Mouse (Mus musculus): ENCODE data around the gene Lbhd1. TPM values are rescaled to one million over a fixed set of nuclear protein-coding genes. Genes with fewer than 3 reads are reported as not detected.

Gene Lbhd1
- 1.7 TPM in 1 of 2 replicates, not detected in the other for polyA plus RNA-seq (2012; ENCODE audit: low replicate concordance)

GRCm38 (mm10) chr19:8883616-8884015, at the start of gene Lbhd1, which contains the start of gene Gm49403:
Gene Lbhd1, plus strand, starts transcription at chr19:8883732.
Gene Gm49403, plus strand, starts transcription at chr19:8883930.

DNA sequence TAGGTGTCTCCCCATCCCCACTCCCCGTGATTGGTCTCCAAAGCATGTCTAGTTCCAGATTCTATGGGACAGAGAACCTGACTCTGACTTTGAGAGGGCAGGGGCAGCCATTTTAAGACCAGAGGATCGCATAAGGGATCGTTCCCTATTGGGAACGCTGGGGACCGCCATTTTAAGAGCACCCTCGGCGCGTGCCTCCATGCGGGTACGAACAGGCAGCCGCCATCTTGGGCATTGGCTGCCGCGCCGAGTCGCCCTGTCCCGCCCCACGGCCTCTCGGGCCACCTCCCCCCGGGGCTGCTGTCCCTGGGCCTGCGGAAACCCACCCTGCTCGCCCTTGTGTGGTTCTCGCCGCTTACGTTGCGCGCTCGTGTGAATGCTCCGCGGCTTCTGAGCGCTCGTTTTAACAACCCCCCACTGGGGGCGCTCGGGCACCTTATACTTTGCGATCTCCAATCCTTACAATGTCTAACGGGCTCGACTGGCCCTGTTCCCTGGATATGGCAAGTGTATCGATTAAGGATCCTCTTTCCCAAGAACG, 46.2 kb upstream of the Lbhd1 start, which contains the start of gene Bscl2:
Bscl2 (plus strand) TSS at position 217 of the 541 bp plus-strand sequence.

GRCm38 (mm10) chr19:8839103-8839907, 44.2 kb upstream of the Lbhd1 start, which contains the start of gene Gng3:
Gene Gng3, minus strand, starts transcription at chr19:8839194.

DNA sequence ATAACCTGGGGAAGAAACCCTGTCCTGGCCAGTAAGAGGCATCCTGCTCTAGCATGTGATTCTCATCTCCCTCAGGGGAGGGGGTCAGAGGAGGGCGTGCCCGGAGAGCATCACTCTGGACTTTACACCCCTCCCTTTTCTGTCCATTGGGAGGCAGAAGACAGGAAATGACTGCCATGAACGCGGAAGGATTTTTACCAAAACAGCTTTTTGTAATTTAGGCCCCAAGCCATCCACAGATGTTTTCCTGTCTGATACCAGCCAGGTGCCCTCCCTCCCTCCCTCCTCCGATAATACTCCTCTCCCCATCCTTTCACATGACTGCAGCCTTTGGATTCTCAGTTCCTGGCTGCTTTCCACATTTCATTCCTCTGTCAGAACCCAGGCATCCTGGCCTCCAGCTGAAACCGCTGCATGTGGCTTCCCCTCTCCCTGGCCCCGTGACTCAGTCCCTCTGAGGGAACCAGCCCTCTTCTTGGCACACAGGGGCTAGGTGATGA, 33.1 kb upstream of the Lbhd1 start, which contains the start of gene Lrrn4cl:
Lrrn4cl (plus strand) TSS at position 367 of the 500 bp plus-strand sequence.

DNA sequence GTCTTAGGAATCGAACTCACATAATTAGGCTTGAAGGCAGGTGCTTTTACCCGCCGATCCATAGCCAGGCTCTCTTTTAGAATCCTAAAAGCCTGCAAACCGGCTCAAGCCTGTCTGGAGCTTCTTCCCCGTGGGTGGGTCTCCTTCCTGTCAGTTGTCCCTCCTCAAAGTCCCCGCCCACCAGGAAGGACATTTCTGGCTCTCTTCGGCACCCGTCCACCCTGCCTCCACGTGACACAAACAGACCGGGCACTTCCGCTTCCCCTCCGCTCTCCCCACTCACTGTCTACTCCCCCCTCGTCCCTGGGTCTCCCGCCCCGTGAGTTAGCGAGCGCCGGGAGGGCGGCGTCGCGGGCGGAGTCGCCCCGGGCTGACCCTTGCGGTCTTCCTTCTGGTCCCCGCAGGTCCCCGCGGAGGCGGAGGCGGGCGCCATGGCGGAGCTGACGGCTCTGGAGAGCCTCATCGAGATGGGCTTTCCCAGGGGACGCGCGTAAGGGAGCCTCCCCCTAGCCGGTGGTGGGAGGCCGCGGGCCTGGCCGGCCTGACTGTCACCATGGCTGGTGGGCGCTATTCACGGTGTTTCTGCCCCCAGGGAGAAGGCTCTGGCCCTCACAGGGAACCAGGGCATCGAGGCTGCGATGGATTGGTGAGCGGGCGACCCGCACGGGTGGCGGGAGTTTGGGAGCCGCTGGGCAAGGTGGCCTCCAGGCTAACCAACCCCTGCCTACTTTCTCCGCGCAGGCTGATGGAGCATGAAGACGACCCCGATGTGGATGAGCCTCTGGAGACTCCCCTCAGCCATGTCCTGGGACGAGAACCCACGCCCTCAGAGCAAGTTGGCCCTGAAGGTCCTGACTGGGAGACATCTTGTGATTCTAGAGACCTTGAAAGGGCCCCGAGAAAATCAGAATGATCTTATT, 12.0 kb upstream of the Lbhd1 start, which contains the start of gene Ubxn1:
Ubxn1 (plus strand) TSS at position 230 of the 920 bp plus-strand sequence.

DNA sequence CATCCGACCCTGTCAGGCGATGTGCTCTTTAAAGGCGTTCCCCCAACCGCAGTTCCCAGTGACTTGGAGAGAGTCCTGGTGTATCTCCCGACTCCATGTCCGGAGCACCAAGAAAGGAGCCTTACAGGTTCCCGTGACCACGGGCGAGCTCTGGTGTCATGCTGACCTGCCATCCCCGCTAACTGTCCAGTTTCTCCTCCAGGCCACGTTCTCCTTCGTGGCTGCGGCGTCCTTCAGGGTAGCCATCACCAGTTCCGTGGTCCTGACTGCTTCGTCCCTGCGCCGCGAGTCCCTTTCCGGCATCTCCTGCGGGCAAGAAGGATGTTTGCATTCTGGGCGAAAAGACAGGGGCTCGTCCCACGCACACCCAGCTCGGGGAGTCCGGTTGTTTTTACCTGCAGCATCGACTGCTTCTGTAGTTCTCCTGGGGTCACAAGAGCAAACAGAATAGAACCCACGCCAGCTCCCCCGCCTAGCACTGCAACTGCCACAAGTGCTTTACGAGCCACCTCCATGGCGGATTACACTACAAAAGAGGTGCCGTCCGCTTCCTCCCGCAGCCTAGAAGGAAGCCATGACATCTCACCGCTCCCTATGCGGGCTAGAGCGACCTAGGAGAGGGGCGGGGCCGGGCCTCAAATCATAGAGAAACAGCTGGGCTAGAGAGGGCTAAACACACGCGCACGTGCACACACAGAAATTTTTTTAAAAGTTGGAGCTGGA, 3.1 kb upstream of the Lbhd1 start, which contains the start of gene Uqcc3:
Uqcc3 (minus strand) TSS at position 613 of the 723 bp plus-strand sequence.

GRCm38 (mm10) chr19:8888511-8889385, 5.2 kb downstream of the Lbhd1 start, which contains the start of the genes 1810009A15Rik and Gm49416:
Gene 1810009A15Rik, plus strand, starts transcription at chr19:8888853.
Gene Gm49416, plus strand, starts transcription at chr19:8888926.

DNA sequence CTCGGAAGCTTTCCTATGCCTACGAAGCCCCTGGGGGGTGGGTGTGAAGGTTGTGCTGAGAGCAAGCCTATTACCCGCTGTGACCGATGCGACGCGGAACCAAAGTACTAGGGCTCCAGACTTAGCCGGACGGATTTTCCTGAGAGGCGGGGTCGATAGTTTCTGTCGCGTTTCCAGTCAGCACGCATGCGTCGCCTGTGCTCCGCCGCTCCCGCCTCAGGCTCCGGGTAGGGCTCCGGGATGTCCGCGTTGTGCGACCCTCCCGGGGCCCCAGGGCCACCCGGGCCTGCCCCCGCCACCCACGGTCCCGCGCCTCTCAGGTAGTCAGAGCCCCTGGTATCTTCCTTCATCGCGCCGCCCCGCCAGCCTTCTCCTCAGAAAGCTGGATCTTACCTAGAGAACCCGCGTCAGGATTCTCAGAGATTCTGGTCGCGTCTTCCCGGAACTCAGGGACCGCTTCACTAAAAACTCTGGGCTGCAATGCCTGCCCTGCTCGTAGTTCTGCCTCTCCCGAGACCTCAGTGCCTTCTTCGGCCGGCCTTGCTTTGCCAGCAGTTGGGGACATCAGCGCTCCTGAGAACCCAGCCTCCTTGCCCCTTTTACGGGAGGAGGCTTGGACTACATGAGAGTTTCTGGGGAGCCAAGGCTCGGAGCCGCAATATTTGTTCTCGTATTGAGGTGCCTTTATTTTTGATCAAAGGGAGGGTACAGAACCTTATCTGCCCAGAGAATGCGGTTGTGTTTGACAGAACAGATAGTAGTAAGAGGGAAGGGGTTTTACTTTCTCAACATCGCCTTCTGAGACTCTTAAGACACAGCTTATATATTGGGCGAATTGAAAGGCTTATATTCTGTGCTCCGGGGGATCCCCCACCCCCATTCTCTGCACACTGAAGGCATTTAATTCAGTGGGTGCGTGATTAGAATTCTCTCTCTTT, 9.6 kb downstream of the Lbhd1 start, which contains the start of gene Ints5:
Ints5 (plus strand) TSS at position 177 of the 938 bp plus-strand sequence.

DNA sequence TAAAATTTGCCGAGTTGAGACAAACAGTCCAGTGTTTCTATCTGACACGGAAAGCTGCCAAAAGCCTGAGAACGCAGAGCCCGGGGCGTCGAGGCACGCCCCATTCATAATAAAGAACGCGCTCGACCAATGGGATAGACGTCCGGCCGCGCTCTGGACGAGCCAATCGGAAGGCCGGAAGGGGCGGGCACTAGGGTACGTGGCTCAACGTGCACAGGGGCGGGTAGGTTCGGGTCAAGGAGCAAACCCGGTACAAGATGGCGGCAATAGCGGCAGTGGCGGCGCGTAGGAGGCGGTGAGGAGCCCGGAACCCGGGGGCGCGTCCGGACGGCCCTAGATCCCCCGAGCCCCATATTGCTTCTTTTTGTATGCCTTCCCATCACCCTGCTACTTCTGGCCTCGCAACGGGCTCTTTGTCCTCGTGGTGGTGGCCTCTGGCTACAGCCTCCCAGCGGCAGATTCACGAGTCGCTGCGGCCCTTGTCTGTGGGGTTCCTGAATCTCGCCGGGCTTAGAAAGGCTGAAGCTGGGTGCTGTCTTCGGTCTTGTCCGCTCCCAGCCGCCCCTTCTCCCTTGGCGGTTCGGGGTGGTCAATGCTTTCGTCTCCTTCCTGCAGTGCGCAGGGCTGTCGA, 14.4 kb downstream of the Lbhd1 start, which contains the start of gene Ganab:
Ganab (plus strand) TSS at position 207 of the 631 bp plus-strand sequence.

DNA sequence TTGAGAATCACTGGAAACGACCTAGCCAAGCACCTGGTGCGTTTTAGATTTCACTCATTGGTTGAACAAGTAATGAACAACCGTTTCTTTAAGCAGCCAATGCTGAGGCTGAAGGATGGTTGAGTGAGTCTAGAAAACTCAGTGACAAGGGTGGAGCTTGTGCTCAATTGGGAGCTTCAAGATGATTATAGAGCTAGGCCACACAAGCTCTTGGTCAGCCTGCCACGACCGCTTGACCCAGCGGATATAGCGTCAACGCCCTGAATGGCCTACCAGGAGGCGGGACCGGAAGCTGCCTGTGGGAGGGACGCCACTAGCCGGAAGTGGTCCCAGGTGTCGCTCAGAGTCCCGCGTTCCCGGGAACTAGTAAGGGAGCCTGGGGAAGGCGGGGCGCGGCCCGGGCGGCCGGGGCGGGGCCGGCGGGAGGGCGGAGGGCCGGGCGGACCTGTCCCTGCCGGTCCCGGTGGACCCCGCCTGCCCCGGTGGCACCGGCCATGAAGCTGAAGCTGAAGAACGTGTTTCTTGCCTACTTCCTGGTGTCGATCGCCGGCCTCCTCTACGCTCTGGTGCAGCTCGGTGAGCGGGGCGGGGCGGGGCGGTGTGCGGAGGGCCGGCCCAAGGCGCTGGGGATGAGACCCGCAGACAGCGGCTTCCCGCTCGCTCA, 36.7 kb downstream of the Lbhd1 start, which contains the start of gene B3gat3:
B3gat3 (plus strand) TSS at position 302 of the 664 bp plus-strand sequence.

DNA sequence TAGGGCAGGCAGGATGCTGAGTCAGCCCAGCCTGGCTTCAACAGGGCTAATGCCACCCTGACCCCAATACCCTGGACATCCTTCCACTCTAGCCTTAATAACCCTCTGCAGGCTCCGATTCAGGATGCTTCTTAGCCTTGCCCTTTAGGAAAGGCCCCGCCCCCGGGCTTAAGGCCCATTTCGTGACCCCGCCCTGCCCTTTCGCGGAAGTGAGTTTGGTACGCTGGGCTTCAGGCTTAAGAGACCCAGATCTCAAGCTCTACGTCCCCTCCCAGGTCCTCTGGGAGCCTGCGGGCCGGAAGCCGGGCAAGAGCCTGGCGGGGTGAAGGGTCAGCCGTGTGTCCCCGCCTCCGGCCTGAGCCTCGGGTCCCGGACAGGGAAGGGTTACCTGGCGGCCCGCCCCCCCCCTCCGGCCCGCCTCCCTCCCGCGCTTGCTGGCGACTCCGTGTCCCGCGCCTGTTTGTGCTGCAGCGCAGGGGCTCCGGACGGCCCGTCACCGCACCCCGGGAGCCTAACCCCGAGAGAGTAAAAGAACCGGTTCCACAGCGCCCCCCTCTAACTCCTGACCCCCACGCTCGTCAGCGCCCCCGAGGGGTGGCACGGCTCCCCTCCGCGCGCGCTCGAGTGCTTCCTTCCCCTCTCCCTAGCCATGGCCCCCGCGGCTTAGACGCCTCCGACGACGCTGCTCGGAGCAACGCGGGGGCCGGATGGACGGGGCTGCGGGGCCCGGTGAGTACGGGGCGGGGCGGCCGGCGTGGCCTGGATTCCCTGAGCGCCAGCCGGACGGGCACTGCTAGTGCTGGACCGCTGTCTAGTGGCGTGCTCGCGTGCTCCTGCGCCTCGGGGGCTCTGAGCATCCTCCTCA, 45.9 kb downstream of the Lbhd1 start, which contains the start of the genes Rom1 and Eml3:
Rom1 (minus strand) TSS at position 133 of the 865 bp plus-strand sequence.
Eml3 (plus strand) TSS at position 329 of the 865 bp plus-strand sequence.

DNA sequence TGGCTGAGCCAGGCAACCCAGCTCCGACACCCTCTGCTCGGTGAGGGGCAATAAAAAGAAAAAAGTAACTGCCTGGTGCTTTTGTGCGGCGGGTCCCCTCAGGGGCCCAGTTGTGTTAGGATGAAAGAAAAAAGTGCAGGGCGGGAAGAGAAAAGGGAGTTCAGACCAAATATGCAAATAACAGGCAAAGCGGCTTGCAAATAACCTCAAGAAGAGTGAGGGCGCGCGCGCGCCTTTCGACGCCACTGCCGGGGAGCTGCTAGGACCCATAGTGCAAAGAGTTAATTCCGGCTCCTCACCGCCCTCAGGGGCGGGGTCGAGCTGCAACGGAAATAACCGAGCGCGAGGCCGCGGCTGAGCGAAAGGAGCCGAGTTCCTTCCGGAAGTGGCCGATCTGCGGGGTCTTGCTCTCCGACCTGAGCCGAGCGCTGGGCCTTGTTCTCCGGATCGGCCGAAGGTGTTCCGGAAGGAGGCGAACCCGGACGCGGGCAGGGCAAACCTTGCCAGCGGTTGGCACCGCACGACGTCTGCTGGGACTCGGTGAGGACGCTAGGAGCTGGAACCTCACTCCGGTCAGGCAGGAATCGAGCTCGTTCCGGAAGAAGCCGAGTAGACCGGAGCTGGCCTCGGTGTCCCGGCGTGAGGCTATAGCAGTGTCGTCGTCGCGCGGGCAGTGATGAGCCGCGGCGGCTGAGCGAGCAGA, 58.1 kb downstream of the Lbhd1 start, which contains the start of gene Mta2:
Mta2 (plus strand) TSS at position 361 of the 703 bp plus-strand sequence.

Data from leukemia stem cell, adult 10-12 weeks (primary cell).